Mouse (Mus musculus) lung, postnatal 4 days (tissue): ENCODE results near the gene Lsm7.
"Not testable (repeated sequence)": the region's sequence is repeated elsewhere in the genome, so short reads cannot be mapped to it uniquely, and the experiment has no call there.

Experiments
- DNase-seq, 2 experiments: peaks; one replicate each; pipeline ENCODE4 v3.0.0; 2021

Lsm7 gene

GRCm38 (mm10) chr10:80832818-80833217 lies 22.2 kb downstream of the Lsm7 start:
- no peak for DNase-seq

DNA sequence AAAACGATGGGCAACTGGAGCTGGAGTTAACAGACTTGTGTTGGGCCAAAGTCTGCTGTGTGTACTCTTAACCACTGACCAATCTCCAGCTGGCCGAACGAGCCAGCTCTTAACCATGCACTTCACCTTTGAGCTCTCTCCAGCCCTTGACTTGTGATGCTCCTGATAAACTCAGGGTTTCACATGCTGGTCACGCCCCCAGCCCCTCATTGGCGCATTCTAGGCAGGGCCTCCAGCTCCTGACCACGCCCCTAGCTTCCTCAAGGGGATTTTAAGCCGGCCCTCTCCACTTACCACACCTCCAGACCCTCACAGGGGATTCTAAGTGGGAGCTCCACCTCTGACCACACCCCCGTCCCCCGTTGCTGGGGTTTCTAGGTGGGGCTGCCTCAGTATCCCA lies 23.9 kb downstream of the Lsm7 start:
- DNase-seq = peak; percentile 78 to 86

GRCm38 (mm10) chr10:80829359-80830278 lies 25.4 kb downstream of the Lsm7 start:
- no peak for DNase-seq

- not testable (repeated sequence) for DNase-seq
Measured at GRCm38 (mm10) chr10:80828587-80828986, 26.4 kb downstream of the Lsm7 start.

- no peak for DNase-seq
Measured at GRCm38 (mm10) chr10:80827870-80828420, 27.1 kb downstream of the Lsm7 start.

GRCm38 (mm10) chr10:80827063-80827869 lies 27.7 kb downstream of the Lsm7 start:
- DNase-seq = no peak

GRCm38 (mm10) chr10:80826151-80827062 lies 28.6 kb downstream of the Lsm7 start, which contains the start of gene Oaz1:
Gene Oaz1, plus strand, starts transcription at chr10:80826656.
- peak; percentile 98 to 100 for DNase-seq

DNA sequence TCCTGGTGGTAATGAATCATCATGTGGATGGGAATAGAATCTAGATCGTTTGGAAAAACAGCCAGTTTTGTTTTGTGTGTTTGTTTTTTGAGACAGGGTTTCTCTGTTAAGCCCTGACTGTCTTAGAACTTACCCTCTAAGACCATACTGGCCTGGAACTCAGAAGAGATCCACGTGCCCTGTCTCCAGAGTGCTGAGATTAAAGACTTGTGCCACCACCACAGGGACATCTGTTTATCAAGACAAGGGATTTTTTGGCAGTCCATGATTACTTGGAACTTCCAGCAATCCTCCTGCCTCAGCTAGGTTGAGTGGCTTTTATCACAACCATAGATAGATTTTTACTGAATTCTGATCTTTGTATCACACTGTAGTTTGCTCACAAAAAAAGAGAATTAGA lies 30.2 kb downstream of the Lsm7 start:
- no peak for DNase-seq

DNA sequence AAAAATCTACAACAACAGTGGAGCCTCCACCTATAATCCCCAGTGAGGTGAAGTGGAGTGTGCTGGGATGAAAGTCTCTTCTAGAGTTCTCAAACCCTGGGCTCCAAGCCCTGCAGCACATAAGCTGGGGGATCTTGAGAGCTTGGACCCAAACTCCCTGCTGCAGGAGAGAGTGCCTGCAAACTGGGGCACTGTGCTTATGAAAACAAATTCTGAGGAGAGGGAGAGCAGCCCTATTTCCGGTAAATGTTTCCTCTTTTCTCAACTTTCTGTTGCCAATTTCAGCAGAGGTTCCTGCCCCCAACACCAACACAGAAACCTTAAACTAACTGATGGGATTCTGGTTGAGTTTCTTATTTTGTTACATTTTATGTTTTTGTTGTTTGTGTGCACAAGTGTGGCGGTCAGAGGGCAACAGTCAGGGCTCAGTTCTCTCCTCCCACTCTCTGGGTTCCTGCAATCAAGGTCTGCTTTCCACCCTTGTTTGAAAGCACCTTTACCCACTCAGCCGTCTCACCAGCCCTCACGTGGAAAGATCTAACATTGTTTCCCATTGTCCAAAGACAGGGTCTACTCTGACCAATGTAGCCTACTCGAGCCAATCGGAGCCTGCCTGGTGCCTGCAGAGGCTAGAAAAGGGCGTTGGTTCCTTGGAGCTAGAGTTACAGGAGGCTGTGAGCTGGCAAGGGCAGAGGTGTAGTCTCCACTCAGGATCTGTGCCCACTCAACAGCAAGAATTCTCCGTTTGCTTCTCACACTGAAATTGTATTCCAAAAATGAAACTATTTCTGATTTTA lies 31.0 kb downstream of the Lsm7 start:
- DNase-seq = no peak

- DNase-seq = no peak
Measured at GRCm38 (mm10) chr10:80823316-80823715, 31.7 kb downstream of the Lsm7 start.

DNA sequence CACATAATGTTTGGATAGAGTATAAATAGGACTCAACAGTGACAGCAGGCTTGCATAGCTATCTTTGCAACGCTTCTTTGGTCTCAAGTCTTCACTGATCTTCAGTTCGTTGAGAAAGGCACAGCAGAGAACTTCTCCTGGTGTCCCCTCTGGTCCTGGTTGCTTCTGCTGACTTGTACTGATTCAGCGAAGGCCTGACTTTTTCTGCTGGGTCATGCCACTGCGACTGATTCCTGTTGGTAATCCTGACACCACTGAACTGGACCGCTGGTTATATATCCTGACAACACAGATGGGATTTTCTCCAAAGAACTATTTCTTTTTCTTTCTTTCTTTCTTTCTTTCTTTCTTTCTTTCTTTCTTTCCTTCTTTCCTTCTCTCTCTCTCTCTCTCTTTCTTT lies 32.5 kb downstream of the Lsm7 start:
- peak in 1 of 2 experiments; percentile 2 for DNase-seq

- peak in 1 of 2 experiments; percentile 54 for DNase-seq
Measured at GRCm38 (mm10) chr10:80821991-80822390, 33.0 kb downstream of the Lsm7 start.

GRCm38 (mm10) chr10:80819406-80819805 lies 35.6 kb downstream of the Lsm7 start:
- peak in 1 of 2 experiments; percentile 8 for DNase-seq

DNA sequence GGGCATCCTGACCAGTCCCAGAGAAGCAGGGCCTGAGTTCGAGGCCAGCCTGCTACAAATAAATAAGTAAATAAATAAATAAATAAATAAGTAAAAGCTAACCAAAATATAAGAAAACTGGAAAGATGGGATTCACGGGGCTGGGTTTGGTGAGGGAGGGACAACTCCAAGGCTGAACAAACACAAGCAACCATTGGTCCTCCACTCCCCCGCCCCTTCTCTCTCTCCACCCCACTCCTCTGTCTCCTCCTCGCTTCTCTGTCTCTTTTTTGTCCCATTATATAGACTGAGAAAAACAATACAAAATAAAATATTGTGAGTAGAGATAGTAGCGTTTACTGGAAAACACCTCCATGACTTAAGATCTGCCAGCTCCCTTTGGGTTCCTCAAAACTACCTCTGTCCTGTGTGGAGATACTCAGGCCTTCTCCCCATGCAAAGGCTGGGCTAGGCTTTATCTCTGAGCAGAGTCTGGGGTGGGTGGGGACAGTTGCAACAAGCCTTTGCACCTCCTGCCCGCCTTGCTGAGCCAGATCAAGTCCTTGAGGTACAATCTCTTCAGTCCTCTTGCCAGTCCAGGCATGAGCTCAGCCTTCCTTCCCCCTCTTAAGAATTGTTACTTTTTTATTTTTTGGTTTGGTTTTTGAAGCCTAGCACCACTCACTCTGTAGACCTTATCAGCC lies 36.3 kb downstream of the Lsm7 start:
- DNase-seq = peak in 1 of 2 experiments; percentile 19

GRCm38 (mm10) chr10:80817955-80818354 lies 37.1 kb downstream of the Lsm7 start:
- DNase-seq = not testable (repeated sequence)

GRCm38 (mm10) chr10:80817164-80817563 lies 37.8 kb downstream of the Lsm7 start:
- peak in 1 of 2 experiments; percentile 9 for DNase-seq

GRCm38 (mm10) chr10:80816303-80816702 lies 38.7 kb downstream of the Lsm7 start:
- DNase-seq = peak in 1 of 2 experiments; percentile 4

DNA sequence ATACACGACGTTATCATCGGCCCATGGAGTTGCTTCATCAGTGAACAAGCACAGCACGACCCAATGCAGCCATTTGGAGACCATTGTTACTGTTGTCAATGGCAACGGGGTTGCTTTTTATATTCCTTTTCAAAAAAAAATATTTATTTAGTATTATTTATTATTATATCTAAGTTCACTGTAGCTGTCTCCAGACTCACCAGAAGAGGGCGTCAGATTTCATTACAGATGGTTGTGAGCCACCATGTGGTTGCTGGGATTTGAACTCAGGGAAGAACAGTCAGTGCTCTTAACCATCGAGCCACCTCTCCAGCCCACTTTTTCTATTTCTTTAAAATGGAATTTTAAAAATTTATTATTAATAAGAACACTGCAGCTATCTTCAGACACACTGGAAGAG lies 40.2 kb downstream of the Lsm7 start:
- no peak for DNase-seq

DNA sequence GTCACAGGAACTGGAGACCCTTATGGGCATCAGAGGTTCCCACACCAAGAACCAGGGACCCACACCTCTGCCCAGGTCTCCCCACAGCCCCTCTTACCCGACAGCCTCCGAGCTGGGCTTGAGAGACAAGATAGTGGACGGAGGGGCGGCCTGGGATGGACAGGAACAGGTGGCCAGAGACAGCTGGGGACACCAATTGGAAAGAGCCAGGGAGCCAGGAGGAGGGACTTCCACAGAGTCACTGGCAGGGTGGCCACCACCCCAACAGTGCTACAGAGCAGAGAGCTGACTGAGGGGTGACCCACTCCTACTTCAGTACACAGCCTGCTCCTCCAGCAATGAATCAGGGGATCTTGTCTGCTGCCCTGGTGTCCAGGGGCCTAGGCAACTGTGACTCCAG lies 41.6 kb downstream of the Lsm7 start, which contains the start of gene Jsrp1:
Gene Jsrp1, minus strand, starts transcription at position 133 of the 400 bp plus-strand sequence.
- DNase-seq = peak in 1 of 2 experiments; percentile 12

- peak in 1 of 2 experiments; percentile 15 for DNase-seq
Measured at GRCm38 (mm10) chr10:80812391-80813041, 42.5 kb downstream of the Lsm7 start.
